Mouse (Mus musculus) midbrain, embryonic 13.5 days (tissue): Measurements from ENCODE around the gene Cmah. TPM values are rescaled to one million over a fixed set of nuclear protein-coding genes. Genes with fewer than 3 reads are reported as not detected.
A peak's percentile ranks its signal among the peaks of the same experiment; 100 is the strongest.
"Not testable (repeated sequence)": the region's sequence is repeated elsewhere in the genome, so short reads cannot be mapped to it uniquely, and the experiment has no call there.

ENCODE experiments used
- ATAC-seq: fragments of 200-750 bp; cut with Nextera tagmentation; 2 replicates; pipeline ENCODE4 v1.8.0; 2017; ENCODE audit warnings: mild to moderate bottlenecking, moderate TSS enrichment, moderate library complexity
- H3K27ac ChIP-seq: fragments of 300-500 bp; sonication (generic); 2 replicates; pipeline ENCODE4 v1.5.1; 2015; ENCODE audit warnings: inconsistent platforms, mild to moderate bottlenecking, moderate library complexity
- H3K27me3 ChIP-seq: fragments of 300-500 bp; sonication (generic); 2 replicates; pipeline ENCODE4 v1.6.1; 2015; ENCODE audit warnings: mild to moderate bottlenecking, inconsistent platforms
- H3K36me3 ChIP-seq: fragments of 300-500 bp; sonication (generic); 2 replicates; pipeline ENCODE4 v1.6.1; 2015; ENCODE audit warnings: mild to moderate bottlenecking, inconsistent platforms
- H3K4me1 ChIP-seq: fragments of 300-500 bp; sonication (generic); replicated peaks from 2 replicates; pipeline ENCODE4 v1.6.1; 2015; ENCODE audit warnings: inconsistent platforms
- H3K4me2 ChIP-seq: fragments of 300-500 bp; sonication (generic); replicated peaks from 2 replicates; pipeline ENCODE4 v1.6.1; 2015; ENCODE audit warnings: moderate library complexity, mild to moderate bottlenecking, inconsistent platforms
- H3K4me3 ChIP-seq: fragments of 300-500 bp; sonication (generic); replicated peaks from 2 replicates; pipeline ENCODE4 v1.5.1; 2015; ENCODE audit warnings: mild to moderate bottlenecking, inconsistent platforms
- H3K9ac ChIP-seq: fragments of 300-500 bp; sonication (generic); replicated peaks from 2 replicates; pipeline ENCODE4 v1.6.1; 2015; ENCODE audit warnings: mild to moderate bottlenecking, inconsistent platforms
- H3K9me3 ChIP-seq: fragments of 300-500 bp; sonication (generic); 2 replicates; pipeline ENCODE4 v1.6.1; 2016; ENCODE audit warnings: mild to moderate bottlenecking, inconsistent platforms
- WGBS: fragments of 180-500 bp; shearing (Covaris S2); methylation state at CpG from one replicate; pipeline ENCODE4 v1.1.7; 2015; 5-methylcytosine and 5-hydroxymethylcytosine counted together
- polyA plus RNA-seq: library from polyadenylated mRNA; unstranded; fragments of >200 nt; fragmentation: Nextera tagmentation; extraction: Ambion mirVana; gene quantifications from 2 replicates; pipeline ENCODE4 v1.2.1, GENCODE M21; 2015

Cmah gene
- polyA plus RNA-seq, 1 experiment from 2014 or later: 0.23 TPM

- H3K36me3 ChIP-seq: no peaks in the 10 kb centered on the region
Observed at GRCm38 (mm10) chr13:24397181-24397580, 70.0 kb downstream of the Cmah start.

GRCm38 (mm10) chr13:24398488-24398887 is 71.3 kb downstream of the Cmah start:
- Histone ChIP-seq H3K9me3 (no peaks in the 10 kb centered on the region), H3K36me3 (no peaks in the 10 kb centered on the region), H3K27me3 (0 out of 2 replicates have a peak, but pooled peaks cover 2% of the 10 kb centered on the region), H3K4me2 (no peak overlapping the region), H3K9ac (no peak overlapping the region), H3K4me3 (no peak overlapping the region), H3K27ac (no peak overlapping the region), H3K4me1 (no peaks in the 10 kb centered on the region; the same call in 1 of the 2 replicates)
- ATAC-seq: no peak
- 87% methylated on average over 3 of the region's 3 CpGs for WGBS

More at GRCm38 (mm10) chr13:24397181-24397580, 70.0 kb downstream of the Cmah start:
- no peaks in the 10 kb centered on the region; the same call in 1 of the 2 replicates for H3K4me1 ChIP-seq
- H3K9me3 ChIP-seq: no peaks in the 10 kb centered on the region
- no peak overlapping the region for H3K4me2 ChIP-seq
- H3K27me3 ChIP-seq: 0 out of 2 replicates have a peak, but pooled peaks cover 2% of the 10 kb centered on the region
- H3K4me3 ChIP-seq: no peak overlapping the region
- H3K27ac ChIP-seq: no peak overlapping the region
- ATAC-seq: no peak
- 90% methylated on average over 3 of the region's 3 CpGs for WGBS
- no peak overlapping the region for H3K9ac ChIP-seq

GRCm38 (mm10) chr13:24401821-24402220 is 74.6 kb downstream of the Cmah start:
- H3K27me3 ChIP-seq, H3K9ac ChIP-seq, H3K36me3 ChIP-seq, H3K9me3 ChIP-seq, H3K27ac ChIP-seq, H3K4me1 ChIP-seq, H3K4me3 ChIP-seq, ATAC-seq: not testable (repeated sequence)
- 29% methylated on average over 11 of the region's 11 CpGs for WGBS
- peak overlapping the region; percentile 38 for H3K4me2 ChIP-seq

- H3K4me3 ChIP-seq: no peak overlapping the region
- no peaks in the 10 kb centered on the region for H3K9me3 ChIP-seq
- H3K36me3 ChIP-seq: no peaks in the 10 kb centered on the region
- no peak overlapping the region for H3K9ac ChIP-seq
- ATAC-seq: no peak
- no peak overlapping the region for H3K4me2 ChIP-seq
- H3K4me1 ChIP-seq: no peaks in the 10 kb centered on the region; the same call in 1 of the 2 replicates
- no peak overlapping the region for H3K27ac ChIP-seq
- 0 out of 2 replicates have a peak, but pooled peaks cover 2% of the 10 kb centered on the region for H3K27me3 ChIP-seq
Observed at GRCm38 (mm10) chr13:24403054-24403453, 75.8 kb downstream of the Cmah start.

- H3K27ac ChIP-seq: no peak overlapping the region
- H3K9me3 ChIP-seq: no peaks in the 10 kb centered on the region
- ATAC-seq: no peak
Observed at GRCm38 (mm10) chr13:24406847-24407246, 79.6 kb downstream of the Cmah start.

GRCm38 (mm10) chr13:24414635-24415206 is 87.5 kb downstream of the Cmah start:
- H3K9me3 ChIP-seq: no peaks in the 10 kb centered on the region
- no peak for ATAC-seq
- WGBS: 64% methylated on average over 4 of the region's 4 CpGs
- no peaks in the 10 kb centered on the region for H3K36me3 ChIP-seq
- H3K9ac ChIP-seq: no peak overlapping the region
- H3K27me3 ChIP-seq: no peaks in the 10 kb centered on the region
- H3K27ac ChIP-seq: no peak overlapping the region
- no peak overlapping the region for H3K4me3 ChIP-seq
- H3K4me1 ChIP-seq: 0 out of 2 replicates have a peak, but pooled peaks cover 2% of the 10 kb centered on the region
- H3K4me2 ChIP-seq: no peak overlapping the region

More at GRCm38 (mm10) chr13:24406847-24407246, 79.6 kb downstream of the Cmah start:
- Histone ChIP-seq H3K4me2 (no peak overlapping the region), H3K36me3 (no peaks in the 10 kb centered on the region), H3K9ac (no peak overlapping the region), H3K4me3 (no peak overlapping the region), H3K4me1 (no peaks in the 10 kb centered on the region; the same call in 1 of the 2 replicates), H3K27me3 (0 out of 2 replicates have a peak, but pooled peaks cover 2% of the 10 kb centered on the region)
- WGBS: 89% methylated on average over 2 of the region's 2 CpGs

GRCm38 (mm10) chr13:24415506-24416206 is 88.5 kb downstream of the Cmah start:
- Histone ChIP-seq H3K4me3 (no peak overlapping the region), H3K27ac (no peak overlapping the region), H3K4me2 (no peak overlapping the region), H3K4me1 (0 out of 2 replicates have a peak, but pooled peaks cover 2% of the 10 kb centered on the region), H3K27me3 (no peaks in the 10 kb centered on the region), H3K36me3 (no peaks in the 10 kb centered on the region), H3K9me3 (no peaks in the 10 kb centered on the region), H3K9ac (no peak overlapping the region)
- WGBS: 85% methylated on average over 13 of the region's 13 CpGs
- ATAC-seq: no peak

GRCm38 (mm10) chr13:24416409-24416808 is 89.2 kb downstream of the Cmah start:
- WGBS: 49% methylated on average over 4 of the region's 4 CpGs
- Histone ChIP-seq H3K27me3 (no peaks in the 10 kb centered on the region), H3K4me1 (0 out of 2 replicates have a peak, but pooled peaks cover 2% of the 10 kb centered on the region), H3K9ac (no peak overlapping the region), H3K4me3 (no peak overlapping the region), H3K36me3 (no peaks in the 10 kb centered on the region), H3K9me3 (no peaks in the 10 kb centered on the region), H3K4me2 (no peak overlapping the region), H3K27ac (no peak overlapping the region)
- no peak for ATAC-seq

GRCm38 (mm10) chr13:24418024-24418423 is 90.8 kb downstream of the Cmah start:
- Histone ChIP-seq H3K9ac (no peak overlapping the region), H3K4me1 (0 out of 2 replicates have a peak, but pooled peaks cover 2% of the 10 kb centered on the region), H3K4me2 (no peak overlapping the region), H3K4me3 (no peak overlapping the region), H3K27me3 (no peaks in the 10 kb centered on the region), H3K27ac (no peak overlapping the region), H3K36me3 (no peaks in the 10 kb centered on the region), H3K9me3 (no peaks in the 10 kb centered on the region)
- 47% methylated on average over 1 of the region's 1 CpGs for WGBS
- no peak for ATAC-seq

- ATAC-seq: no peak
- Histone ChIP-seq H3K4me1 (0 out of 2 replicates have a peak, but pooled peaks cover 2% of the 10 kb centered on the region), H3K27me3 (no peaks in the 10 kb centered on the region), H3K27ac (no peak overlapping the region), H3K9me3 (no peaks in the 10 kb centered on the region), H3K4me2 (no peak overlapping the region), H3K36me3 (no peaks in the 10 kb centered on the region), H3K9ac (no peak overlapping the region), H3K4me3 (no peak overlapping the region)
- WGBS: 83% methylated on average over 4 of the region's 4 CpGs
Observed at GRCm38 (mm10) chr13:24418814-24419213, 91.6 kb downstream of the Cmah start.

- Histone ChIP-seq H3K4me3 (no peak overlapping the region), H3K4me1 (0 out of 2 replicates have a peak, but pooled peaks cover 2% of the 10 kb centered on the region), H3K27me3 (no peaks in the 10 kb centered on the region), H3K9ac (no peak overlapping the region), H3K4me2 (no peak overlapping the region), H3K36me3 (no peaks in the 10 kb centered on the region), H3K9me3 (no peaks in the 10 kb centered on the region), H3K27ac (no peak overlapping the region)
- WGBS: 76% methylated on average over 13 of the region's 13 CpGs
- no peak for ATAC-seq
Observed at GRCm38 (mm10) chr13:24419560-24420250, 92.5 kb downstream of the Cmah start.

GRCm38 (mm10) chr13:24421987-24422386 is 94.8 kb downstream of the Cmah start:
- ATAC-seq: no peak
- no peaks in the 10 kb centered on the region for H3K4me1 ChIP-seq
- 61% methylated on average over 3 of the region's 3 CpGs for WGBS
- H3K9ac ChIP-seq: no peak overlapping the region
- H3K36me3 ChIP-seq: no peaks in the 10 kb centered on the region
- H3K27ac ChIP-seq: no peak overlapping the region
- H3K9me3 ChIP-seq: no peaks in the 10 kb centered on the region
- H3K4me3 ChIP-seq: no peak overlapping the region
- H3K27me3 ChIP-seq: no peaks in the 10 kb centered on the region
- no peak overlapping the region for H3K4me2 ChIP-seq
